Mouse (Mus musculus) heart, adult 8-10 months (tissue): ENCODE measurements around the gene Ak4. TPM values are rescaled to one million over a fixed set of nuclear protein-coding genes. Genes with fewer than 3 reads are reported as not detected.
"Not testable (repeated sequence)": the region's sequence is repeated elsewhere in the genome, so short reads cannot be mapped to it uniquely, and the experiment has no call there.

Experiments
- DNase-seq: peaks from one replicate; pipeline ENCODE4 v3.0.0; 2022; ENCODE audit warnings: low spot score
- total RNA-seq, 4 experiments: library from RNA; stranded (reverse); gene quantifications; 2 replicates each; pipeline ENCODE4 v1.2.4; 2022

The Ak4 gene
- total RNA-seq, 4 experiments from 2014 or later = 28.8 to 57.2 (median 40.5) TPM

DNA sequence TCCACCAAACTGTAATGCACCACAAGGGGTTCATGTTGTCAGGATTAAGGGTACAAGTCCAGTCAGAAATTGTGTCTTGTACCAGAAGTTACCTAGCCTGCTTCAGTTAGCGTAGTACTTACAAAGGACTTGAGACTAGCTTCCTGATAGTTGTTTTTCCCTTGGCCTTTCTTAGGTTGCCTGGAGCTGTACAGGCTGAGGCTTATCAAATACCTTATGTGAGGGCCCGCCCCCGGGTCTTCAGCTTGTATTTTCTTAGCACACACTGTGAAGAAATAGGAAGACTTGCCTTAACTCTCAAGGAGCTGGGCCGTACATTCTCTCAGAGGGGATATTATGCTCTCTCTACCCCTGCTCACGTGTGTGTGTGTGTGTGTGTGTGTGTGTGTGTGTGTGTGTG lies 4.5 kb downstream of the Ak4 start:
- no peak for DNase-seq

DNA sequence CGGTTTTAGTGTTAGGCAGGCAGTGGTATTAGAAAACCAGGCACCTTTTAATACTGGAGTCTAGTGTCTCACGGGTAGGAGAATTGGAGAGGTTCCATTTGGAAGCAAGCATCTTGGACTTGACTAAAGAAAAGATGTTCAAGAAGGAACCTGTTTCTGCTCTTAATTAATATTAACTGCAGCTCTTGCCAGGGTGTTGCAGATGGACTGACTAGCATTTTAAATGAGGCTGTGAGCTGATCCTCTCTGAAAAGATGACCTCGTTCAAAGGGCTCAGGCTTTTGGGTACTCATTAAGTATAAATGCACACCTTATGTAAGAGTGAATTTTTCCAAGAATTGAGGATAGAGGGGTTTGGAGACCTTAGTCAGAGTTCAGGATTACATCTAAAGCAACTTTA lies 5.4 kb downstream of the Ak4 start:
- DNase-seq = no peak

DNA sequence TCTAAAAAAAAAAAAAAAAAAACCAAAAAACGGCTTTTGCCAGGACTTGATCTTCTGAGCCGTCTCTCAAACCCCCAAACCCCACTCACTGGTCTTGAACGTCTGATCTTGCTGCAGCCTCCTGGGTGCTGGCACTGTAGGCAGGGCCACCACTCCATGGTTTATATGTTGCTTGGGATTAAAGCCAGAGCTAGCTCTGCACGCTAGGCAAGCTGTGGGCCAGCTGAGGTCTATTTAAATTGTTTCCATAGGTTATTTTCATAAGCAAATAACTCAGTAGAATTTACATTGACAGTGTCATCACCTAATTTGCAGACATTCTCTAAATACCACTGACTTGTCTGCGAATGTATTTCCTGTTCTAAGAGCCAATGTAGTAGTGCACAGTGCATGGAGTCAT lies 6.0 kb downstream of the Ak4 start:
- no peak for DNase-seq

DNA sequence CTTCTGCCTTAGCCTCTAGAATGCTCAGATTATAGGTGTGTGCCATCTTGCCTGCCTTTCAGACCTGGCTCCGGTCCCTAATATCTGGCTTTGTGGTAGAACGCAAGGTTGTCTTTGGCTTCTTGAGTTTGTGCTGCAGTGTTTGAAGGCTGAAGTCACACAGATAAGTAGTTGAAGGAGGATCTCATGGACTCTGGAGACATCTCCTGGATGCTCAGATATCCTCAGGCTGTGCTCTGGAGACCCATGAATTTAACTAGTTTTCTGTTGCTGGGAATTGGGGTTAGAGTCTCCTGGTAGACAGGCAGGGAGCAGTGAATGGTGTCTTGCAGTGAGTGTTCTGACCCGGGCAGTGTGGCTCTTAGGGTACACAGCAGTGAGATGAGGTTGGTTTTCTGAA lies 6.6 kb downstream of the Ak4 start:
- no peak for DNase-seq

DNA sequence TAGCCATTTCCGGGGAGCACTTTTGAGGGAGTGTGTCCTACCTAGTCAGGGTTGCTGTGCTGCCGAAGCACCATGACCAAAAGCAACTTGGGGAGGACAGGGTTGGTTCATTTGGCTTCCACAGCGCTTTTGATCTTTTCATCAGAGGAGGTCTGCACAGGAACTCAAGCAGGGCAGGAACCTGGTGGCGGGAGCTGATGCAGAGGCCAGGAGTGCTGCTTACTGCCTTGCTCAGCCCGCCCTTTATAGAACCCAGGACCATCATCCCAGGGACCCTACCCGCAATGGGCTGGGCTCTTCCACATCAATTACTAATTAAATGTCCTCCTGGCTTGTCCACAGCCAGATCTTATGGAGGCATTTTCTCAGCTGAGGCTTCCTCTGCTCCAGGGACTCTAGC lies 7.5 kb downstream of the Ak4 start:
- no peak for DNase-seq

DNA sequence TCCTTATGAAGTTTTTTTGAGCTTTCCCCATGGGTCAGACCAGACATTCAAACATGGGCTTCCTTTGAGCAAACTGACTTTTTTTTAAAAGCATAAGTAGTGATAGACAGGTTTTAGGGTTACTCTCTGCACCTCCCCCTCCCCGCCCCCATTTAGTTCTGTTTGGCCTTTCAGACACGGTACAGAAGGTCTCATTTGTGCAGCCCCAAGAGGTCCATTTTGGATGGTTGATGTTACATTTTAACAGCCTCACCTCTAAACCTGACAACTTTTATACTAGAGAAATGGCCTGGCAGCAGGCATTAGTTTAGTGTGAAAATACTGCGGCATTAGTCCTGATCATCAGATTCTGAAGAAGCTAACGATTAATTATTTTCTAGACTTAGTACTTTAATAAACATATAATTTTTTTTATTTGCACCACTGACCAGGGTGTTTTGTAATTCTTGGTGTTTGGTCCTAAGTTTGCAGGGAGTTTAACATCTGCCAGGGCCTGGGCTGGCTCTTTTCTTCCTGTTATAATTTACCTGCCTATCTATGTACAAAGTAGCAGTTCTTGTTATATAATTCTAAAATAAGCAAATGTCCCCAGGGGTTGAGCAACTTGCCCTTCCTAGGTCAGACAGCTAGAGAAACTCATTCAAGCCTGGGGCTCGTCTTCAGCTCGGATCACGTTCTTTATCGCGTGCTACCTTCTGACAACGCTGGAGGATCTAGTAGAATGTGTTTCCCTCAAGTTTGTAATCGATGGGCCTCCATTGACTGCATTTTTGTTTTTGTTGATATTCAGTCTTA lies 9.0 kb downstream of the Ak4 start:
- DNase-seq = no peak

DNA sequence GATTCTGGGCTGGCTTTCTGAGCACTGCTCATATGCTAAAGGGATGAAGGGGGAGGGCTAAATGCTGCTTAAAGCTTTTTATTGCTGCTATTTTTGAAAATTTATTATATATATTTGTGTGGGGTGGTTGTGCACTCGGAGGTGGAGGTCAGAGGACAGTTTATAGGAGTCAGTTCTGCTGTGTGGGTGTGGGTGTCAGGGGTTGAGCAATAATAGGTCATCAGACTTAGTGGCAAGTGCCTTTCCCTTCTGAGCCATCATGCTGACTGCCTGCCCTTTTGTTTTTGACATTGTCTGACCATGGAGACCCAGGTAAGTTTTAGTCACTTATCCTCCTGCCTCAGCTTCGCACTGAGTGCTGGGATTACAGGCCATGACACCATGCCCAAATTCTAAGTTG lies 10.0 kb downstream of the Ak4 start:
- DNase-seq = no peak

DNA sequence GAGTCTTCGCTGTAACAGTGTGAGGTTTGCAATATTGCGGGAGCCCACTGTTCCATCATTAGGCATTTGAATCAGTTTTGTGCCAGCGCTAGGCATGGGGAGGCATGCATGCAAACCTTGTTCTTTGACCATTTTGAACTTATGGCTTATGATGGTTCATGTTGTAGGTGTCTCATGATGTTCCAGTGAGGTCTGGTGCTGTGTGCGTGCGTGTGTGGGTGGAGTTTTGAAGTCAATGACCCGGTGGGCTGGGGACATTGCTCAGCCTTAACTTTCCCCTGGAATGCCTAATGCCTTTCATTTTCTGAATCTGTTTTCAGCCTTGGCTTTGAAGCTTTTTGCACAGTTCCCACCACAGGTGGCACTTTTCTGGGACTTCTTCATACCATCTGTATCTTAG lies 10.9 kb downstream of the Ak4 start:
- DNase-seq = no peak

DNA sequence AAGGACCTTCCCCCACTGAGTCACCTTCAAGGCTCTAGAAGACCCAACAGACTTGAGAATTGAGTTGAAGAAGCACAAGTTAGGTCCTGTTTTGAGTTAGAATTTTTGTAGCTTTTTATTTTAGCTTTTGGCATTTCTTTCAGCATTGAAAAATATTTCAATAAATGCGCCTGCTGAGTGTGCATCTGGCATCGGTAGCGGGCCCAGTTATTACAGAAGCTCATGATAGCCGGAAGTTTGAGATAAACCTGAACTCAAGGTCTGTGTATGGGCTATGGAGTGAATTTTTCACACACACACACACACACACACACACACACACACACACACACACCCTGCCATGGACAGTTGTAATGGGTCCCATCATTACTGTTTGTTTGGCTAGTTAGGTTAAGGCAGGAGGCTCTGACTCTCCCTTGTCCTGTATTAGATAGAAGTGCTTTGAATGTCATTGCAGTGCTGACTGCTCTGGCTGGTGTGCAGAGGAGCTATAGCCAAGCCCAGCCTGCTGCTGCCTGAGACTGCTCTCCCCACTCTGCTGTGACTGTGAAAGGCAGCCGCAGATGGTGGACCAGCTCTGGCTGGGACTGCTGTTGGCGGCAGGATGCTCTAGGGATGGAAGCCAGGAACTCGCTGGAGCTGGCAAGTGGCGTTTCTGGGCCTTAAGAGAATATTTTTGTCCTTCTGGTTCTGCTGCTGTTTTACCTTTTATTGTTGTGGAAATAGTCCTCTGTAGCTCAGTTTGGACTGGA lies 17.9 kb downstream of the Ak4 start:
- DNase-seq = peak; percentile 75

DNA sequence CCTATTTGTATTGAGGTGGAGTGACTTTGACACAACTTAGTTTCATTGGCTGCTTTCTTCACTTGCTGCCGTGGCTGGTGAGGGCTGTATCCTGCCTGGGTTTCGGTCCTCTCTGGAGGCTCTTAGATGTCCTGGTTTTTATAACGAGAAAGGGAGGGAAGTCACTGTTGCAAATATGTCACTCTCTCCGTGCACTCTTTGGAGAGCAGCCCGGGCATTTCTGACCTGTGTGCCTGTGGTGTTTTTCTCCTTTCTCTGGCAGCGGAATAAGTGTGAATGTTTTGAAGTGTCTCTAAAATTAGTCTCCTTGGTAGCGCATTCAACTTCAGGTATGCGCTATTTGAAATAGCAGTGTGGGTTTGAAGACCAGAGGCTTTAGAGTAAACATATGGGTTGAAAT lies 19.2 kb downstream of the Ak4 start:
- peak; percentile 59 for DNase-seq

DNA sequence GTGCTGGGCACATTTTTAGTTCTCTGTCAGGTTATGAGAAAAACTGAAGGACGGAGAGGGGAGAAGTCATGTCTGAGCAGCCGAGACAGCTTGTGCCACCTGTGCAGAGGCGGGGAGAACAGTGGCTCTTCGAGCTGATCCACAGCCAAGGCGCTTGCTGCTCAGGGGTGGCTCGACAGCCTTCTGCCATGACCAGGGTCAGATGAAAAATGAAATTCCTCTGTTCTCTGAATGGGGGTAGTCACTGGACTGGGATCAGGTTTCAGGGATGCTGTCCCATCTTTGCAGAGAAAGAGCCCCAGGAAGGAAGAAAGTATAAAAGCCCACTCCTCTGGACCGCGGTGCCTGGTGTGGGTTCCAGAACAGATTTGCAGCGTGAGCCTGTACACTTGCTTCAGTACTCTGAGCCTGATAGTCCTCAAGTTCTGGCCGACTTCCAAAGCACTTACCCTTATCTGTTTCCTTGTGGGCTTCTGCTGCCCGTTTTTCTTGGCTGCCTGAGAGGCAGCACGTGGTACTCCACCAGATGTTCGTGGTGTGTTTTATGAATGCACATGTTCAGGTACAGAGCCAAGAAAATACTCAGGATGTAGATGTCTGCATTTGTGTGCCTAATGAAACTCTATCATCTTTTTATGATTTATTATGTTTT lies 20.8 kb downstream of the Ak4 start:
- DNase-seq = peak; percentile 80

DNA sequence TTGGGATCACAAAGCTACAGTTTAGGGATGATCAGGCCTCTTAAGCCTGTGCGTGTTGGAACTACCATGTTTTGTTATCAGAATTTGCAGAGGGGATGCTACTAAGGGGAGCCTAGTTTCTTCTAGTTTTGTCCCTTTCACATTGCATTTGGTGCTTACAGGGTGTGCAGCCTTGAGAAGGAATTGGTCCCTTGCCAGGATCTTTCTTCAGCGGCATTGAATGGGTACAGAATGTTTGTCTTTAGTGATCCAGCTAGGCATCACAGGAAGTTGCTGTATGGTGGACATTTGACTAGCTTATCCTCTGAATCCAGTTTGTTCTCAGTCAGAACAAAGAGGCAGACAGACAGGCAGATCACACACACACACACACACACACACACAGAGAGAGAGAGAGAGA lies 23.7 kb downstream of the Ak4 start:
- no peak for DNase-seq

DNA sequence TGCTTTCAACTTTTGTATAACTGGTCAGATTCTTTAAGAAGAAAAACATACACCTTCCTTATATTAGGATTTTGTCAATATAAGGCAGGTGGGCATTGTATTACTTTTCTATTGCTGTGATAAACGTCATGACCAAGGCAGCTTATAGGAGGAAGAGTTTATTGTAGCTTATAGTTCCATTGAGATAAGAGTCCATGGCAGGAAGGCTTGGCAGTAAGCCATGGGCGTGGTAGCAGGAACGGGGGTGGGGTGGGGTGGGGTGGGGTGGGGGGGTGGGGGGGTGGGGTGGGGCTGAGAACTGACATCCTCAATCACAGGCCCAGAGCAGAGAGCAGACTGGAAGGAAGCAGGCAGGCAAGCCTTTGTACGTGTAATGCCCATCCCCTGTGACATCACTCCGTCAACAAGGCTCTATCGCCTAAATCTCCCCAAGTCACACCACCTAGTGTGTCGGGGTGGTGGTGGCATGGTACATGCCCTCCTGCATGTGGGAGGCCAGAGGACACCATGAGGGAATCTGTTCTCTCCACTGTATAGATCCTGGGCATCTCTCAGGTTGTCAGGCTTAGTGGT lies 24.4 kb downstream of the Ak4 start:
- DNase-seq = no peak

DNA sequence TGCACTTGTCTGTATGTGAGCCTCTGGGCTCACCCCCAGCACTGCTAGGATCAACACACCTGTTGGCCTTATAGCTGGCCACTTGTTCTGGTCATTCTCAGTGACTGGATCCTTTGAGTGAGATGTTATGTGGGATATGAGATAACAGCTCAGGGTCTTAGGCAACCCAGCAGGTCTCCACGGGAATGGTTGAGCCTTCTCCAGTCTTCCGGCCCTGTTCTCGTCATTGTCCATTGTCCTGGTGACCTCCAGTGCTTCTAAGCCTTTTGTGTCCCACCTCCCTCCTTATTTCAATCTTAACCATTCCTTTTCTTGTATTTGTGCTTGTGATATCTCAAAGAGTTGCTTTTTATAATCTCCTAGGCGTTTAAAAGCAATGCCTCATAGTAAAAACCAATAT lies 26.6 kb downstream of the Ak4 start:
- no peak for DNase-seq

DNA sequence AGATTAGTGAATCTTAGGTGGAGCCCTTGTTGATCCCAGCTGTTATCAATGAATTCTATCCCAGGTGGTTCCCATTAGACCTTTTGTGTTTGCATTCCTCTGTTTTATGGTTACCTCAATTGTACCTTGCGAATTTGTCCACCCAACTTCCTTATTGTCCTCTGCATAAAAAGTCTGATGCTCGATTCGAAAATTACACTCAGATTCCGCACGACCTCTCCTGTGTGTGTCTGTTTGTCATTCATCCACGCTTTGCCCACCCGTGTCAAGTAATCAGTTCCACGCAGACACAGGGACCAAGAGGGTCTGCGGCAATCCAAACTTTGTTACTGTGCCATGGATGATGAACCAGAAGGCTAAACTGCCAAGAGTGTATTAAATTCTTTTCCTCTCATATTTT lies 27.5 kb downstream of the Ak4 start:
- not testable (repeated sequence) for DNase-seq

DNA sequence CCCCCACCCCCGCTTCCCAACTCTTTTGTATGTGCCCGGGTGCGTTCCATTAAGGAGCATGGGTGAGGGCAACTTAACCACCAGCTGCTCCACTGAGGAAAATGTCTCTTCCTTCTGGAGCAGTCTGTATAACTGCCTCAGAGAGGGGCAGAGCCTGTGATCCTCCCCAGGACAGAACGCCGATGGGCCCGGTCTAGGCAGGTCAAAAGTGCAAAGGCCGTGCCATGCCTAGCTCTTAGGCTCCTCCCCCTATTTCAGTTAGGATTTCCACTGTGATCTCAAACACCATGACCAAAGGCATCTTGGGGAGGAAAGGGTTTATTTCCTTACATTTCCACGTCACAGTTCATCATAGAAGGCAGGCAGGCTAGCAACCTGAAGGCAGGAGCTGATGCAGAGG lies 29.6 kb downstream of the Ak4 start:
- DNase-seq = no peak

DNA sequence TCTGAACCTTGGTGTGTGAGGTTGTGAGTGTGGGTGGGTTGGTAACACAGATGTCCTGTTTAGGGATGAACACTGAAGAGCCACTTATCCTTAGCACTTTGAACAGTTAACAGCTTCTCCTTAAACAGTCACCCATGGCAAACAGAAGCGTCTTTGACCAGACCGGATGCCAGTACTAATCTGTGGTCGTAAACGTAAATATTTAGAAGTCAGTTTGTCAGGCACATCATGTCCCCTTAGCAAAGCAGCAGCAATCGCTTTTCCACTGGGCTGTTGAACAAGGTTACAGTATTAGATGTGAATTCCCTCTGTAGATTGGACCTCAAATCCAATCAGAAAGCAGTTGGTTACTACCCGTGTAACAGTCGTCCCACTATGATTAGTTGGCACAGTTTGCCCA lies 30.3 kb downstream of the Ak4 start:
- DNase-seq = no peak

DNA sequence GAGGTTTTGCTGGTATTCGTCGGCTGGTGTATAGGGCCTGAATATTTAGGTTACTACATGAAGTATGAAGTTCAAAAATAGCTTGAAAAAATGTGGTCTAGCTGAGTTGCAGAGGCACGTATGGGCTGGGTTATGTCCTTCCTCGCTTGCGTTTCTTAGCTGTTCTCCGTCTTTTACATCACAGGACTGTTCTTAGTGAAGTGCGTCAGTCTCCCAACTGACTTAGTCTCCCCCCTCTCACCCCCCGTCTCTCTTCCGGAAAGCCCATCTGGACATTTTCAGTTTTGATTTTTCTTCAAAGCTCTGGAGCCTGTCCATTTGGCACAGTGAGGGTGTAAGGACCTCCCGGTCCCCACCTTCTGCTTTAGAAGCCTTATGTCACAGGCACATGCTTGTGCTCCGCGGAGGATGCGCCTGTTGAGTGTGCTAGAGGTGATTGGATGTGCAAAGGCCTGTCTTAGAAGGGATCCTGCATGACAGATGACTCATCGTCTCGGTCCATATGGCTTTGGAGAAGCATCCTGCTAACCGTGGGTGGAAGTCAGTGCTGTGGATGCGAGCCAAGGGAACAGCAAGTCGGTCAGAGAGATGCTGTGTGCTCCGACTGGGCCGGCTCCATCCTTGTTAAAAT lies 31.2 kb downstream of the Ak4 start:
- peak; percentile 43 for DNase-seq

DNA sequence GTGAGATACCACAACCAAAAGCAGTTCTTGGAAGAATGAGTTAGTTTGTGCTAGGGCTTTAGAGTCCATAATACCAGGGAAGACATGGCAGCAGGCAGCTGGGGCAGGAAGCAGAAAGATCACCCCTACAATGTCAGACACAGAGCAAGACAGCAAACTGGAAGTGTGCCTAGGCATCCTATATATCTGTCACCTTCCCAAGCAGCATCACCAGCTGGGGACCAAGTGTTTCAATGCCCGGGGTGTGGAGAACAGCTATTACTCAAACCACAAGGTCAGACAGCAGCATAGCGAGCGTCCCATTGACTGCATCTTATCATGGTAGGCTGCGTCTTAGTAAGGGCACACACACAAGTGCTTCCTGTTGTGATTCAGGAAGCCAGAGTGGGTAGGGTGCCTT lies 32.0 kb downstream of the Ak4 start:
- no peak for DNase-seq

DNA sequence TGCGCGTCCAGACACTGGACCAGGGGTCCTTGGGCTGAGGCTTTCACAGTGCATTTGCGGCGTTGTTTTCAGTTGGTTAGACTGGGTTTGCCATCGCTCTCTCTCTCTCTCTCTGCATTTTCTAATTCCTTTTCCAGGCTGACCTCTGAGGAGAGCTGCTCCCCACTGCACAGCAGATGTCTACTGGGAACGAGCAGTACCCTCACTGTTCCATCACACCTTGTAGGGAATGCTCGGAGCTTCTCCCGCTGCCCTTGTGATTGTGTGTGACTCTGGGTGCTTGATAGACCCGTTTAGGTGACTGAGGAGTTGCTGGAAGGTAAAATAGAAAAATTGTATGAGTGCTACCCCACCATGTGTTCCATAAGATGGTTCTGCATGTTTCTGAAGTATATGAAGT lies 33.8 kb downstream of the Ak4 start:
- DNase-seq = no peak

DNA sequence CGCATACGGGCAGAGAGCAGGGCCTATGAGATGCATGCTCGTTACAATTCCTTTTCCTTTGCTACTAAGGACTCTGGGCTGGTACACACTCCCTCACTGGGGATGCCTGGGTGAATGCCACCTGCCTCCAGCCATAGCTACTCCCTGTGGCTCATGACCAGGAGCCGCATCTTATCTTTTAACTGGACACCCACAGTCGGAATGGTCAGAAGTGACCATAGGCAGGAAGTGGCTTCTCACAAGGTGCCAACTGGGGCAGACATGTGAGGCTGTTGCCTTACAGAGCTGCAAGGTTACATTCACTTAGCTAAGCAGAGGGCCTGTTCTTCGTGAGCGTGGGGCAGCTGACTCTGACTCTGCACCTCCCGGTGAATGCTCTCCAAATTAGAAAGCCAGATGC lies 38.1 kb downstream of the Ak4 start:
- no peak for DNase-seq

DNA sequence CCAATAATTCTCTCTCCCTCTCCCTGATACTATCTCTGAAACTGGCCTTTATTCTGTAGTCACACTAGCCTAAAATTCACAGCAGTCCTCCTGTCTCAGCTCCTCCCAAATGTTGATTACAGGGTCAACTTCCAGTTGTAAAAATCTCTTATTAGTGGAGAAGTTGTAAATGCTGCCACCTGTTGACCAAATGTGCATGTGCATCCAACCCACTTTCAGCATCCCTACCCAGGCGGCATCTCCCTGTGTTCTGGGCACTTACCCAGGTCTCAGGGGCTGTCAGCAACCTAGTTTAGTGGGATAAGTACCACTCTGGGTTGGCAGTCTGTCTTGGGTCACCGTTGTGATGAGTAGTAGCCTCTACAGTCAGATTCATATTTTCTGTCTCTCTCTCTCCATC lies 39.3 kb downstream of the Ak4 start:
- DNase-seq = peak; percentile 58
